Mouse (Mus musculus): ENCODE data around the gene Cib3.
A peak's percentile ranks its signal among the peaks of the same experiment; 100 is the strongest.

The Cib3 gene

GRCm38 (mm10) chr8:72212751-72213150, at the start of gene Cib3:
Gene Cib3 (minus strand): TSS chr8:72212837.
- no peak for DNase-seq (ENCODE audit: low spot score)

- DNase-seq (ENCODE audit: low spot score) = no peak
Observed at GRCm38 (mm10) chr8:72261872-72262271, 49.2 kb upstream of the Cib3 start.

- no peak for DNase-seq (ENCODE audit: low spot score)
Observed at GRCm38 (mm10) chr8:72261431-72261830, 48.8 kb upstream of the Cib3 start.

GRCm38 (mm10) chr8:72261019-72261418, 48.4 kb upstream of the Cib3 start:
- peak; percentile 38 for DNase-seq (ENCODE audit: low spot score)

- no peak for DNase-seq (ENCODE audit: low spot score)
Observed at GRCm38 (mm10) chr8:72260585-72260984, 47.9 kb upstream of the Cib3 start.

- DNase-seq (ENCODE audit: low spot score) = no peak
Observed at GRCm38 (mm10) chr8:72259862-72260261, 47.2 kb upstream of the Cib3 start.

GRCm38 (mm10) chr8:72257902-72258238, 45.2 kb upstream of the Cib3 start:
- no peak for DNase-seq (ENCODE audit: low spot score)

GRCm38 (mm10) chr8:72257171-72257901, 44.7 kb upstream of the Cib3 start:
- no peak for DNase-seq (ENCODE audit: low spot score)

- DNase-seq (ENCODE audit: low spot score) = no peak
Observed at GRCm38 (mm10) chr8:72244610-72245009, 32.0 kb upstream of the Cib3 start.

- no peak for DNase-seq (ENCODE audit: low spot score)
Observed at GRCm38 (mm10) chr8:72242226-72242625, 29.6 kb upstream of the Cib3 start.

GRCm38 (mm10) chr8:72240951-72241350, 28.3 kb upstream of the Cib3 start:
- no peak for DNase-seq (ENCODE audit: low spot score)

GRCm38 (mm10) chr8:72240403-72240763, 27.7 kb upstream of the Cib3 start:
- no peak for DNase-seq (ENCODE audit: low spot score)

GRCm38 (mm10) chr8:72239499-72240402, 27.1 kb upstream of the Cib3 start, which contains the start of gene Ap1m1:
Gene Ap1m1 (plus strand): TSS chr8:72240018.
- DNase-seq (ENCODE audit: low spot score) = peak; percentile 94

GRCm38 (mm10) chr8:72222656-72223055, 10.0 kb upstream of the Cib3 start:
- no peak for DNase-seq (ENCODE audit: low spot score)

- no peak for DNase-seq (ENCODE audit: low spot score)
Observed at GRCm38 (mm10) chr8:72220758-72221157, 8.1 kb upstream of the Cib3 start.

- peak; percentile 76 for DNase-seq (ENCODE audit: low spot score)
Observed at GRCm38 (mm10) chr8:72219541-72220363, 7.1 kb upstream of the Cib3 start, which contains the start of gene Fam32a. Gene Fam32a (plus strand): TSS chr8:72219730.

GRCm38 (mm10) chr8:72218781-72219540, 6.3 kb upstream of the Cib3 start:
- no peak for DNase-seq (ENCODE audit: low spot score)

GRCm38 (mm10) chr8:72215871-72216270, 3.2 kb upstream of the Cib3 start:
- DNase-seq (ENCODE audit: low spot score) = no peak

- DNase-seq (ENCODE audit: low spot score) = no peak
Observed at GRCm38 (mm10) chr8:72215060-72215459, 2.4 kb upstream of the Cib3 start.

- no peak for DNase-seq (ENCODE audit: low spot score)
Observed at GRCm38 (mm10) chr8:72213536-72213935, 899 bp upstream of the Cib3 start, which contains the start of gene Gm11034. Gene Gm11034 (minus strand): TSS chr8:72213636.

- DNase-seq (ENCODE audit: low spot score) = no peak
Observed at GRCm38 (mm10) chr8:72211846-72212245, 791 bp downstream of the Cib3 start.
